Mouse (Mus musculus): ENCODE results near the gene Rexo4.

Rexo4 gene

DNA sequence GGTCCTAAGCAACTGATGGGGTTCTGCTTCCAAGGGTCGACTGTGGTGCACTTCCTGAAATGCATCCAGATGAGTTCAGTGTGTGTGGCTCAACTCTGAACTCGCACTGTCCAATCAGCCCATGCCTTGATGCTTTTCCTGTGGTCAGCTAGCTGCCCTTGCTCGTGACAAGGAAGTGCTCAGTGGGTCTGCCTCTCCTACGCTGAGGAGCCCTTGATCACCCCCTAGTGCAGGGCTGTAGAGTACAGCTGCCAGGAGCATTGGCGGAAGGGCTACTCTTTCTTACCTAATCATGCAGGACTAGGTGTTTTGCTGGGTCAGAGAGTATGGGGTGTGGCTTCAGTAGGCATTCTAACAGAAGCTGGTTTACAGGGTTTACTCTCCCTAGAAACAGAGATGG lies 22.6 kb downstream of the Rexo4 start:
- DNase-seq: peak; percentile 67 to 77

DNA sequence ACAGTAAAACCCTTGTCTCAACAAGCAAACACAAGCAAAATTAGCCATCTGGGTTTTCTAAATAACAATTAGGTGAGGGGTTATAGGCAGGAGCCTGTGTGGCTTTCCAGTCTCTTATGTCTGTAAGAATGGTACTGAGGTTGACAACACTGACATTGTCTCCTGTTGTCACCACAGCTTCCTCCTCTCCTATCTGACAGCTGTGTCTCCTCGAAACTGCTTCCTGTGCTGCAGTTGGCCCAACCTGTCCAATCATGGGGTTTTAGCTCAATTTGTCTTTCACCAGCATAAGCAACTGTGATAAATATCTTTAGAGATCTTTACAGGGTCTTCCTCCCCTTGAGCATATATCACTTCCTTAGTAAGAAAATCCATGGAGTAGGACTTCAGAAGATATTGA lies 27.8 kb downstream of the Rexo4 start:
- DNase-seq: no peak

DNA sequence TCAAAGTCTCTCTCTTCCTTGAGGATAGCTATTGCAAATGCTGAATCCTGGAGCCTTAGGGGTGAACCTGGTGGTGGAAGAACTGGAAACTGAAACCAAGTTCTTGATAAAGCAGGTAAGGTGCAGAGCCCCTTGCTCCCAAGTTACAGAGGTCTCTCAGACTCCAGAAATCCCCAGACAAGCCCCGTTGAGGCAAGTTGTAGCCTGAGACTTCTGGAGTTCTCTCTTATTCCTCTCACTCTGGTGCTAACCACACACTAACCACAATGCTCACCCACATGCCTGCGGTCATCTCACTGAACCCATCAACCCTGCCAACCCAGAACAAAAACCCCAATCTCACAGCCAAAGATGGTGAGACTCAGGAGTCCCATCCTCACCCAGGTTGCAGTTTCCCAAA lies 28.9 kb downstream of the Rexo4 start:
- no peak for DNase-seq

DNA sequence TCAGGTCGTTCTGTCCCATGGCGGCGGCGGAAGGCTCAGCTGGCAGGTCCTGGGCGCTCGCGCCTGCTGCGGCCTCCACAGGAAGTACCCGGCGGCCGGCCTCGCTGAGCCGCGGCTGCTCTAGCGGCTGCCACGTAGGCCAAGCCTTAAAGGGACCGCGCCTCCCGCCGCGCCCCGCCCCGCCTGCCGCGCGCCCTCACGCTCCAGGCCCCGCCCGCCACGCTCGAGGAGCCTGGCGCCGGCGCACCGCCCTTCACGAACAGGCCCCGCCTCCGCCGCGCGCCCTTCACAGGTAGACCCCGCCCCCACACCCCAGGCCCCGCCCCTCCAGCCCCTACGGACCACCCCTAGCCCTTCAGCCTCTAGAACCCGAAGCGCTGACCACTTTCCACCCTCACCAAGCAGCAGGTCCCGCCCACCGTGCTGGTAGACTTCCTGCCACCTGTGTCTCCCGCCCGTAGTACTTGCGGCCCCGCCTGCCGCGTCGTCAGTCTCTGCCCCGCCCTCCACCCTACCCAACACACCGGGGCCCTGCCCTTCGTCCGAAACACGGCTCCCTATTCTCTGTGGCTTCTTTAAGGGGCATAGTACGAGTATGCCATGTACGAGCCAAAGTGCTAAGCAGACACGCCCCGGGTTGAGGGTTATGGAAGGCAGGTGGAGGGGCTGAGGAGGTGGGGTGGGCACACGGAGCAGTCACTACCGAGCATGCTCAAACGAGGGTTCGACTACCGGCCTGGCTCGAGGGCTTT lies 30.7 kb downstream of the Rexo4 start, which contains the start of the genes Surf4 and Stkld1:
TSS of gene Surf4 (minus strand) at position 625 of the 752 bp plus-strand sequence.
TSS of gene Stkld1 (plus strand) at position 744 of the 752 bp plus-strand sequence.
- DNase-seq: peak; percentile 97 to 98

DNA sequence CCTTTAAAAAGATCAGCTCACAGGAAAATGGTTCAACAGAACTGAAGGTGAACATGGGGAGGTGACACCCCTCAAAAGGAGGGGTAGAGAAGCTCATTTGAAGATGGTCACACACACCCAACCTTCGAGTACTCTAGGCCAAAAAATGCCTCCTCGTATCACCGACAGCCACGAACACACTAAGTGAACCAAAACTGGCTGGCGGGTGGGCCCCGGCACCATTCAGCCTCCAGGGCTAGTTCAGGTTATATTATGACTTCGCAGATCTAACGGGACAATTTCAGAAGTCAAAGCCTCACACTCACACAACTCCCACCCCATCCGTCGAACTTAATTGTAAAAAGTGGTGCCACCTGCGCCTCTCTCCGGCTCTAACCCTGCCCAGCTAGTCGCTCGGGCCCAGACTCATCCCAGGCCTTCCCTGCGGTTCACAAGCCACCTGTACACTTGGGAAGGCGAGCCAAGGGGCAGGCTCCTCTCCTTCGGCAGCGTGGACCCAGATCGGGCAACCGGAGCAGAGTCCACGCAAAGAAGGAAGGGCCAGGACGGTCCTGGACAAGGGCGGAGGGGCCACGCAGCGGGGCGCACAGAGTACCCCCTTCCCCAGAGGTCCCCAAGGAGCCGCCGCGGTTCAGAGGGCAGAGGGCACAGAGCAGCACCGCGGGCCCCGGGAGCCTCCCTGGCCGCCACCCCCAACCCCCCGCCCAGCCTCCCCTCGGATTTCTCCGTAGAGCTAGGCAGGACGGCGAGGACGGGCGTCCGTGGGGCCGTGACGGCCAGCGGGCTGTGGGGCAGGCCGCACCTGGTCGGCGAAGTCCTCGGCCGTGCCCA lies 31.5 kb downstream of the Rexo4 start:
- DNase-seq: peak; percentile 25 to 38

DNA sequence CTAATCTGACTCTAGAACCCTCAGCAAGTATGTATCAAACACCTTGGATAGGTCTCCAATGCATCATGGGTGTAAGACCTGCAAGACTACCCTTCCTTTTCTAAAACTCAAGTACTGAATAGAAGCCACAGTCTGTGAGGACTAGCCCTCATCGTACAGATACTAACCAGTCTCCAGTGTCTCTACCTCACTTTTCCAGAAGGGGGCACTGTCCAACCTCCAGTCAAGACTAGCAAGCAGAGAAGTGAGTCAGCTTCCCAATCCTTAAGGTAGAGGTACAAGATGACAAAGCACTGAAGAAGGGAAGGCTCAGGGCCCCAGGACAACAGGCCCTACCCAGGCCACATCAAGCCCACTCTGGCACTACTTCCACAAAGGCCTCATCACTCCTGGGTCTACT lies 33.8 kb downstream of the Rexo4 start:
- DNase-seq: peak; percentile 65 to 80

DNA sequence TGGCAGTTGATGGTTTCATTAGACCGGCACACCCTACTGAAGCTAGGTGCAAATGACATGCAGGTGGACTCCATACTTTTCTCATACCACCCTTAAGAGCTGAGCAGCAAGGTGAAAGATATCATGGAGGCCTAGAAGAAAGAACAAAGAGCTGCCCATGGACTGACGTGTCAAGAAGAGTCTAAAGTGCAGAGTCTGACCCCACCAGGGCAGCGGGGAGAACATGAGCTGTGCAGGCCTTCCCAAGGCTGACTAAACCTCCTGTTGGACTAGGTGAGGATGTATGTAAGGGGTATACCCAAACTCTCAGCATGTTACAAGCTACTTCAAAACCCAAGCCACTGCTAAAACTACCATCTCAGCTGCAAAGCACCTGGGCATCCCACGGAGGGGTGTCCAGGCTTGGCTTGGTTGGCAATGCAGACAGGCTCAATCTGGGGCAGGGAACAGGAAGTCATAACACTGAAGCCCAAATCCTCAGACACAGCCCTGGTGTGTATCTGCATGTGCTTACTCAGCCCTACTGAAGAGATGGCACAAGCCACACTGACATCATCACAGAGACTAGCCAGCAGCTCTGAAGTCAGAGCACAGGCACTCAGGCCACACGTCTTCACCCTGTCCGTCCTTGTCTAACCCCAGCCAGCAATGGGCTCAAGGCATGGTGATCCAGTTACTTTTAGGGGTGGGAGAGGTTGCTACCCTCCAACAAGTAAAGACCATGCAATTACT lies 36.3 kb downstream of the Rexo4 start:
- no peak for DNase-seq

DNA sequence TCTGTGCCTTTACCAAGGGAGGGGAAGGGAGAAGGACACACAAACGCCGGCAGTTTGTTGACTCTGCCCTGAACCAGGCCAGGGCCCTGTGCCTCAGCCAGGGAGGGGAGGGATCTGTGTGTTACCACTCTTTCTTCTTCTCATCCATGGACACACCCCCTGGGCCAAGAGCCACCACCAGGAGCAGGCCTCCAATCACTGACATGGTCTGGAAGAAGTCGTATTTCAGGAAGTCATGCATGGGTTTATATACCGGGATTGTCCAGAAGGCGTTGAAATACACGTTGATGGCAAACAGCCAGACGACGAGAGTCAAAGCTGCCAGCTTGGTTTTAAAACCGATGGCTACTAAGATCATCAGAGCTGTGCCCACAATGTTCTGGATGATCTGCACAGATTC lies 42.4 kb downstream of the Rexo4 start:
- peak in 1 of 2 experiments; percentile 30 for DNase-seq

DNA sequence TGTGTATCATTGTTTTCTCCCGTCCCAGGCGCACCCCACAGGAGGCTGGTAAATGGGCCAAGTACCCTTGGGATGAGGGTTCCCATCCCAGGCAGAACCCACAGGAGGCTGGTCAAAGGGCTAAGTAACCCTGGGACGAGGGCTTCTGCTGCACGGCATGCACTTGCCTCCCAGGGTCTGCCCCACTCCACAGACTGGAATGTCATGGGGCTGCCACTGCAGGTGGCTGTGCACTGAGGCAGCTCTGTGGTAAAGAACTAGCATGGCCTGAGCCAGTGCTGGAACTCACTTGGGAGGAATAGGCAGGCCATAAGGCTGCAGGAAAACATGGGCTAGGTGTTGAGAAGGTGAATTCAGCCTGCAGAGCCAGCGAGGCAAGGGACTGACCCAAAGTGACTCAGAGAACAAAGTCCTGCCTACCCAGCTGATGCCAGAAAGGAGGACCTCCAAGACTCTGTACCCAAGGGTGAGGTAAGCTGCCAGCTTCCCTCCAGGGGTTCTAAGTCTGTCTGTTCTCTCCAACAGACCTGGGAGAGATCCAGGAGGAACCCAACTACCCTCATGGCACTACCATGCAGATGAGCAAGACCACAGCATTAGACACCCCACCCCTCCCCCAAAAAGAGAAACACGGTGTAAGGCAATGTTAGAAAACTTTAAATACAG lies 43.9 kb downstream of the Rexo4 start:
- no peak for DNase-seq

DNA sequence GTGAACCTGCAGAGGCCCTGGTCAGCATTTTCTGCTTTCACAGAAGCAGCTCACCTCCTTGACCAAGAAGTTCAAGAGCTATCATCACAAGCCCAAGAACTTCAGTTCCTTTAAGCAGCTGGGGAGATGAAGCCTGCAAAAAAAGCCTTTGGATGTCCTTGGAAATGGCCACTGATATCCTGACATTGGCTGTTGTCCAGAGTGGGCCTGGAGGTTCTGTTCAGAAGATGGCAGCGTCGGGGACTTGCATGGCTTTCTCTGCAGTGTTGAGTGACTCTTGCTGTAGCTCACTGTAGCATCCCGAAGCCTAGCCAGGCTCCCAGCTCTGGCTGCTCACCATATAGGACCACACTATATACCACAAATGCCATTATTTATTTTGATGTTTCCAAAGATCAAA lies 44.5 kb downstream of the Rexo4 start:
- DNase-seq: no peak

DNA sequence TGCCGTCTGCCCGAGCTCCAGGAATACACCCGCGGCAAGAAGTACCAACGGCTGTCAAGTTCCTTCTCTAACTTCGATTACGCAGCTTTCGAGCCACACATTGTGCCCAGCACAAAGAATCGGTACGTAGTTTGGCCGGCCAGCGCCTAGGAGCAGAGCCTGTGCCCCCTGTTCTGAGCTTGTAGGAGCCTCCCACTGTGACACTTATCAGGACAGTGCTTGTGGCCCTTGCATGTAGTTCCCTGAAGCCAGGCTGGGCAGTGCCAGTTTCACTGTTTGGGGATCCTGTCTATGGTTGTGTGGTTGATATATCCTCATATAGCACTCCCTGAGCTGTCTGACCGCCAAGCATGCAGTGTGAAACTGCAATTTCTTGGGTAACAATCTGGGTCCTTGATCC lies 47.4 kb downstream of the Rexo4 start:
- no peak for DNase-seq

DNA sequence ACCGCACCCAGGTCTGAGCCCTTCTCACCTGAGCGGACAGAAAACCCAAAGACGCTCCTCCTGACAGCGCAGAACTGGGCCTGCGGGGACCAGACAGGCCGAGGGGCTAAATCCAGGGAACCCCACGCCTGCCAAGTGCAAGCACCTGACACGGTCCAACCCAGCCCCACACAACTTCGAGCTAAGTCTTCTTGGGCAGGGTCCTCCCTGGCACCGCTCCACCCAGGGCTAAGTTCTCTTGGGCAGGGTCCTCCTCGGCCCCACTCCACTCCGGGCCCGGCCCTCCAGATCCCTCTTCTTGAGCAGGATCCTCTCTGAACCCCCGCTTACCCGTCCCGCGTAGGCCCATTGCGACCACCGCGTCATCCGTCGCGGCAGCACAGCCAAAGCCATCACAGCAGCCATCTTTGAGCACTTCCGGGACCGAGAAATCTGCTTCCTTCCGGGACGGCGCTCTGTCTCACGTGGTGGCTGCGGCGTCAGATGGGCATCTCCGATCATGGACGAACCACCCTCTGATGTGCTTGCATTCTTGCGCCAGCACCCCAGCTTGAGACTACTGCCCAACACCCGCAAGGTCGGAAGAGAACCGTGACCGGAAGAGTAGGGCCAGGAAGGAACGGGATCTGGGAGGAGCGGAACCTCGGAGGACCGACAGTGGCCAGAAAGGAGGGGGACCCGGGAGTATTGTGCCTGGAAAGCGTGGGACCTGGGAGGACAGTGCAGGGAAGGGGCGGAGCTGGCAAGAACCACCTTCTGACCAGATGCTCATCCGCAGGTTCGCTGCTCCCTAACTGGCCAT lies 48.1 kb downstream of the Rexo4 start, which contains the start of the genes Surf2 and Surf1:
TSS of gene Surf2 (plus strand) at position 441 of the 802 bp plus-strand sequence.
TSS of gene Surf1 (minus strand) at position 604 of the 802 bp plus-strand sequence.
- DNase-seq: peak; percentile 82 to 83

DNA sequence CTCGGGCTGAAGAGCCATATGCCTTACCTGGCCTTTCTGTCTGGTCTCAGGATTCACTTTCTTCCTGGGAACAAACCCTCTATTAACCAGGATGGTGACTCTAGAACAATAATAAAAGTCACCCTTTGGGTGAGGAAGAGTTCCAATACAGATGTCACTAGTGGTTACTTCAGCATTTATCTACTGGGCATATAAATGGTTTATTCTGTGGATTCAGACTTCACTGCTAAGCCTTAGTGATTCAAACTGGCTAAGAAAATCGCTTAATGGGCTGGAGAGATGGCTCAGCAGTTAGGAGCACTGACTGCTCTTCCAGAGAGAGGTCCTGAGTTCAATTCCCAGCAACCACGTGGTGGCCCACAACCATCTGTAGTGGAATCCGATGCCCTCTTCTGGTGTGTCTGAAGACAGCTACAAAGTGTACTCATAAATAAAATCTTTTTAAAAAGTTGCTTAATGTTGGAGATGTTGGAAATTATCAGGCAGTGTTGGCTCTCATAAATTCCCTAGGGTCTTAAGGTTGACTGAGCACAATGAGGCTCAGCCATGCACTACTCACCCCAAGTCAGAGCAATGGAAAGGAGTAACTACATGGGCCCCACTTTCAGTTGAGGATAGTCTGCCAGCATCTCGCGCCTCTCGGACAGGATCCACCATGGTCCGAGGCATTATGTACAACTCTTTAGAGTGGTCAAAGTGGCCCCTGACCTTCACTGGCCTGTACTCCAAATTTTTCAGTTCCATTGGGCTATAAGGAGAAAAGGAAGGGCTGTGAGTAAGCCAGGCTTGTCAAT lies 49.8 kb downstream of the Rexo4 start:
- DNase-seq: no peak

DNA sequence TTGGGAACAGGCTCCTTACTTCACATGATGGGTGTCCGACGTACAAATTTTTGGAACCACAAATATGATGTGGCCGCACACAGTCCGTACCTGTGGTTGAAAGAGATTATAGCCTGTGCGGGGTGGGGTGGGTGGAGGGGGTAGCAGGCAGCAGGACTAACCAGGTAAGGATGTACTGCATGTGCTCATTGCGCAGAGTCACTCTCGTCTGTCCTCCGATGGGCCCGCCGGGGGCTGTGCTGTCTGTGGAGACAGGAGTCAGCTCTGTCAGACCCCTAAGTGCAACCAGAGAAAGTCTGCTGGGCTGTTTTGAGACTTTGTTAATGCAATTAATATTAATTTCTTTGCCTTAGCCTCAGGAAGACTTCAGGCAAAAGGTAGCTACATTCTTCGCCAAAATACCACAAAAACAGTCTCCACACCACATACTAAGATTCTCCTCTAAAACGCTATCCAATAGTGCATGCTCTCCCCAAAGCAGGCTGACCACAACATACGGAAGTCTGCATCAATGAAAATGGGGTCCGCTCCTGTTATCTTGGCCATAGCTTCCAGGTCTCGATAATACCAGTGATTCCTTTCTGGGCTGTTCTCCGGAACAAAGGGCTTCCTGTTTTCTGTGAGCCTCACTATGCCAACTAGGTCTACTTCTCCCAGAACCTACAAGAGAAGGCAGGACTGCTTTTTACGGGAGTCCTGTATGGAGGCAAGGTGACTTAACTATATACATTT lies 50.6 kb downstream of the Rexo4 start:
- DNase-seq: no peak

DNA sequence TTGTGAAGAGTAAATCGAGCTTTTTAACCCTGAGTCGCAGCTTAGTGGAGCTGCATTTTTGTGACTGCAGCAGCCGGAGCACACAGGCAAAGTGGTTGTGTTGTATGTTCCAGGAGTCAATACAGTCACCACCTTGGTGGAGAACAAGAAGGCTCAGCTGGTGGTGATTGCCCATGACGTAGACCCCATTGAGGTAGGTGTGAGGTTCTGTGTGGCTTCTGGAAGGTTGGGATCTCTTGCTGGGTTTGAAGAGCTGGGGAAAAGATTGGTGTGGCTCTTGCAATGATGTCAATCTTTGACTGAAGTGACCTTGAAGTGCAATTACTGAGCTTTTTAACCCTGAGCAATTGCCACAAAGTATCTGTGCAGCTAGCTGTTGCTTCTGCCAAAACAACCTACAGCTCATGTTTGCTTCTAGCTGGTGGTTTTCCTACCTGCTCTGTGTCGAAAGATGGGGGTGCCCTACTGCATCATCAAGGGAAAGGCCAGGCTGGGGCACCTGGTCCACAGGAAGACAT lies 51.9 kb downstream of the Rexo4 start:
- DNase-seq: no peak

DNA sequence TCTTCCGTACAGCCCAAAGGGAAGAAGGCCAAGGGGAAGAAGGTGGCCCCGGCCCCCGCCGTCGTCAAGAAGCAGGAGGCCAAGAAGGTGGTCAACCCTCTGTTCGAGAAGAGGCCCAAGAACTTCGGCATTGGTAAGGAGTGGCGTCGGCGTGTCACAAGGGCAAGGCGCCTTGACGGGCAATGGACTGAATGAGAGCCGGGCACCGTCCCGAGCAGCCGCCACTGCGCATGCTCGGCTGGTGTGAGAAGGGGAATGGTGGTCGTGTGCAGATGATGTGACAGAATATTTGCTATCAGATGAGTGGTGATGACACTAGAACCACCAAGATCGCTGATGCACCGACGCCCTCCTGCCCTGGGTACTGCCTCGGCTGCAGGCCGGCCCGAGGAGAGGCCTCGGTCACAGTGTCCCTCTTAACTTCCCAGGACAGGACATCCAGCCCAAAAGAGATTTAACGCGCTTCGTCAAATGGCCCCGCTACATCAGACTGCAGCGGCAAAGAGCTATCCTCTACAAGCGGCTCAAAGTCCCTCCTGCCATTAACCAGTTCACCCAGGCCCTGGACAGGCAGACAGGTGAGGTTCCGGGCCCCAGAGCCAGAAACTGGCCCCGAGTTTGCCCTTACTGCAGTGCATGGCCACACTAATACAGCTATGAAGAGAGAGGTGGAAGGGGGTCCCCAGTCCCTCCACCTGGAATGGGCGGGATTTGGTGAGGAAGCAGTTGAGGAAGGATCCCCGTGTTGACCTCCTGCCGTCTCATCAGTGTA lies 53.0 kb downstream of the Rexo4 start:
- peak in 1 of 2 experiments; percentile 41 for DNase-seq

DNA sequence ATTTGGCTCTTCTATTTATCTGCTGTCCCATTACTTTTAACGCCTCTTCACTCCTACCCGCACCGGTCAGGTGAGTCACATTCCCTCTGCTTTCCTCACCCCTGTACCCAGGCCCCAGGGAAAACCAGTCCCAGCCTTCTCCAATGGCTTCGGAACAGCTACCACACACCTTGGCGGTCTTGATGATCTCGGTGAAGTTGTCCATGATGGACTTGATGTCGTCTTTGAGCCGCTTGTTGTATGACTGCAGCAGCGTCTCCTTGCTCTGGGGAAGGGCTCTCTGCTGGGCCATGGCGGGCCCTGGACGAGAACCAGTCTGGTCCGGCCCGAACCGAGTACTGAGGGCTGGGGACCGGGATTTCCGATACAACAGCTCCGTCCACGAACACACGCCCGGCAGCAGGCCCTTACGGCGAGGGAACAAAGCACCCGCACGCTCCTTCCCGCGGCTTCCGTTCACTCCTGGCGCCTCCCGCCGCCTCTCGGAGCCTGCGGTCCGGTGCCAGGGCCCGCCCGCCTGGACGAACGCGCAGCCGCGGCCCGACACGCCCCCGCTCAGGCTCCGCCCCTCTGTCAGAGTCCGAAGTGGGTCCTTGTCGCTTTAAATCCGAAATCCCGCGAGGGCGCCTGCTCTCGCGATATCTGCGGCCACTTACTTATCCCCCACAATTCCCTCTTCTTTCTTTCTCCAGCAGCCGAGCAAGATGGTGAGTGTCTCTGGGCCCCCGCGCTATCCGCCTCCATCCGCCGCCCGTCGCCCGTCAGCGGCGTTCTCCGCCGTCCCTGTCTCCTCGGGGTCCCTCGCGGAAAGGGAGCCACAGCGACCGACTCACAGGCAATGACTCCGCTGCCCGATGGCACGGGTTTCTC lies 53.8 kb downstream of the Rexo4 start, which contains the start of the genes Med22 and Rpl7a:
TSS of gene Med22 (minus strand) at position 554 of the 870 bp plus-strand sequence.
TSS of gene Rpl7a (plus strand) at position 641 of the 870 bp plus-strand sequence.
- peak; percentile 99 for DNase-seq

DNA sequence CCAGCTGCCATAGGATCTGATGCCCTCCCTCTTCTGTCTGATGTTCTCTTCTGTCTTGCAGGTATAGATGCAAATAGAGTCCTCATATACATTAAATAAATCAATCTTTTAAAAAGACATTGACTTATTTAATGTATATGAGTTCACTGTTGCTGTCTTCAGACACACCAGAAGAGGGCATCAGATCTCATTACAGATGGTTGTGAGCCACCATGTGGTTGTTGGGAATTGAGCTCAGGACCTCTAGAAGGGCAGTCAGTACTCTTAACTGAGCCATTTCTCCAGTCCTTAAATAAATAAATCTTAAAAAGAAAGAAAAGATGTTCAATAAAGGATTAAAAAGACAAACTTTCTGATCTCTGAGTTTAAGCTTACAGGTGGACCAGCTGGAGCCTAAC lies 54.8 kb downstream of the Rexo4 start:
- no peak for DNase-seq
